Mouse (Mus musculus) brain, embryonic 14.5 days (tissue): ENCODE results near the gene Abca8a. TPM values are rescaled to one million over a fixed set of nuclear protein-coding genes. Genes with fewer than 3 reads are reported as not detected.

Experiments
- DNase-seq: peaks from one replicate; pipeline ENCODE4 v3.0.0-alpha.2; 2011; ENCODE audit warnings: low read depth
- CTCF ChIP-seq: fragments of 200-500 bp; IDR thresholded peaks from 2 replicates; pipeline ENCODE4 v1.5.1; 2012; ENCODE audit warnings: inconsistent platforms, mild to moderate bottlenecking, moderate library complexity, borderline replicate concordance; ENCODE audit not compliant: insufficient read depth, insufficient read length; ENCODE audit errors: extremely low read depth
- POLR2A ChIP-seq: fragments of 200-500 bp; IDR thresholded peaks from 2 replicates; pipeline ENCODE4 v1.6.1; 2012; ENCODE audit warnings: mild to moderate bottlenecking, inconsistent platforms, borderline replicate concordance; ENCODE audit not compliant: poor library complexity, insufficient read depth, insufficient read length, severe bottlenecking; ENCODE audit errors: extremely low read depth
- polyA plus RNA-seq: library from polyadenylated mRNA; depleted of rRNA; stranded (reverse); fragments of >200 nt; gene quantifications from 2 replicates; pipeline ENCODE4 v1.2.3, GENCODE M21; 2012; rRNA removed

The Abca8a gene
- polyA plus RNA-seq, 1 experiment: 1.8 TPM

DNA sequence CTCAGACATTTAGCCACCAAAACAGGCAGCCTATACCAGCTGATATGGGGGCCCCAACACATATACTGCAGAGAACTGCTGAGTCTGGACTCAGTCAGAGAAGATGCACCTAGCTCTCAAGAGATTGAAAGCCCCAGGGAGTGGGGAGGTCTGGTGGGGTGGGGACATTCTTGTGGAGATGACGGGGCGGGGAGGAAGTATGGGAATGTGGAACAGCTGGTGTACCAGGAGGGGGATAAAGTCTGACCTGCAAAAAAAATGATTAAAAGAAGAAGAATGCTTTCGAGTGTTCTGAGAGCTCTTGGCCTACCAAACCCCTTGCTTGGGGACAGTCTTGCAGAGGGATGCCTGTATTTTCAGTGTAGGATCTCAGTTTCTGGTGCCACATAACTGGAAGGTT lies 42.1 kb downstream of the Abca8a start:
- DNase-seq: no peak

DNA sequence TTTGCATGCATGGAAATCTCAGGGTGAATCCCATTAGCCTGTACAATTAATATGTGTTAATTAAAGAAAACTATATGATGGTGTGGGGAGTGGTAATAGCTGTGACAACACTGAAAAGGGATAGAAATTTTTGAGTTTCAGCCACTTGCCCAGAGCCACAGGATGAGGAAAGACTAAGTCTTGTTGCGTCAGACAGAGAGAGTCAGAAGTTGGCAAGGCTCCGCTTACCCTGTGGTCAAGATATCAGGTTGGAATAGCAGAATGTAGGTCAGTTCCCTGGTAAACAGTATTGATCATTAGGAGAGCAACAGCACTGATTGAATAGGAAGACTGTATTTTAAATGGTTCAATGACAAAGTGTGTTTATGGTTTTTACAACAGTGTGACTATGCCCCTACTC lies 58.0 kb downstream of the Abca8a start:
- no peak for DNase-seq
- TF ChIP-seq POLR2A (no peak), CTCF (no peak)

More for the DNA sequence above, 42.1 kb downstream of the Abca8a start:
- TF ChIP-seq CTCF (no peak), POLR2A (no peak)

DNA sequence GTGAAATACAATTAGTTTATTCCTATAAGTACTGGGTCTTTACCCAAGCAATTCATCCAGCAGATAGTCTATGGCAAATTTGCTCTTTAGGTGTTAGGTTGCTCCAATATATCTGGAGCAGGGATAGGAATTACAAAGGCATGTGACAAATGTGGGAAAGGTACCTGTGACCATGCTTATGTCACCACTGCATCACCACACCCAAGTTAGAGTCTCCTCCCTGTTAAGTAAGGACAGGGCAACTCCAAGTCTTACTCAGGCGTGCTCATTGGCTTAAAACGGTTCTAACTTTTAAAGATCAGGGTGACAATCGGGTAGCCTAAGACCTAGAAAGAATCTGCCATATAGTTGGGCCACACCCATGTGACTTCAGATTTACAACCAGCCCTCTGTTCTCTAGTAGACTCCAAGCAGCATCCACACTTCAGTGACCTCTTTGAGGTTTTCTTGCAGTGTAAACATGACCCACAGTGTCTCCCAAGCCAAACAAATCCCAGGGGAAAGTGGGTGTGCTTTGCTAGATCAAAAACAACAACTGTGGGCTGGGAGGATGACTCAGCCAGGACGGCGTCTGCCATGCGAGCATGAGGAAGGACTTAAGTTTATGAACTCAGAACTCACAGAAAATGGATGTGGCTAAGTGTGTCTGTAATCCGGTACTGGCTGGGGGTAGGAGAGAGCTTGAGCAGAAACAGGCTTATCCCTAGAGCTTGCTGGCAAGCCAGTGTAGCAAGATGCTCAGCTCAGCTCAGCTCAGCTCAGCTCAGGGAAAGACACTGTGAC lies 66.7 kb downstream of the Abca8a start:
- TF ChIP-seq CTCF (no peak), POLR2A (no peak)
- peak; percentile 0 for DNase-seq

DNA sequence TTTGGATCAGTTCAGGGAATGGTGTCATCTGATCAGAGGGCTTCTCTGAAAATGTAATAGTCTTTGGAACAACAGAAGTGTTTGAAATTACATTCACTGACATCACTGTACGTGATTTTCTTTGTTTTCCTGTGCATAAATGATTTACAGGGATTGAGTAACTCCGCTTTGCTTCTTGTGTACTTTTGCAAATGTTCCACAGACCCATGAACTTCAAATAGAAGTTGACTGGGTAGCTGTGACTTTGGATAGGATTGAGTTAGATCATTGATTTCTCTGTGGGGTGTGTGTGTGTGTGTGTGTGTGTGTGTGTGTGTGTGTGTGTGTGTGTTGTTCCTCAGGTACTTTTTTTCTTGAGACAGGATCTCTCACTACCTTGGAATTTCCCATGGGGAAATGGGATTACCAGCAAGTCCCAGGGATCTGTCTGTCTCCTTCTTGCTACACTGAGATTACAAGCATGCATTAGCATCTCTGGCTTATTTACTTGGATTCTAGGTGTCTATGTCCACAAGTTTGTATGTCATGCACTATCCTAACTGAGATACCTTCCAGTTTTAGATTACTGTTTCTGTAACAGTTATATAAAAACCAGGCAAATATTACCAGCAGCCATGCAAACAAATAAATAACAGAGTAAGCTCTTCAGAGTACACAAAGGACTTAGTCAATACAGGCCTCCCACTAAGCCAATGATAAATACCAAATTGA lies 84.8 kb downstream of the Abca8a start:
- TF ChIP-seq POLR2A (no peak), CTCF (no peak)
- DNase-seq: no peak

DNA sequence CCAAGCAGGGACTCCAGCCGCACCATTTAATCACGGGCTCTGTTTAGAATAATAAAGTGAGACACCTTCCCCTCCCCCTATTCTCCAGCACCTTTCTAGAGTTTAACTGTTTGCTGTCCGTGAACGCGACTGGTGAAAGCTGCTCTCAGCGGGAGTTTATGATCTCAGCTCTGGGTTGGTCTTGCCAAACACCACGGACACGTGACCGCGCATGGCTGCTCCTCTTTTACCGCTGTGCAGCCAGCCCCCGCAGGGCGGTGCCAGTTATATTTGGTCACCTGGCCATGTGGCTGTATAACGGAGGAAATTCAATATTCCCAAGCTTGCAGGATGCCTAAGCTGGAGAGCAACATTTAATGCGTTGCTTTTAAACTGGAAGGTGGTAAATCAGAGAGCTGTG lies 100.2 kb downstream of the Abca8a start, which contains the start of gene Abca8b:
Gene Abca8b (minus strand): TSS at position 222 of the 400 bp plus-strand sequence.
- DNase-seq: peak; percentile 94
- TF ChIP-seq POLR2A (no peak), CTCF (no peak)

DNA sequence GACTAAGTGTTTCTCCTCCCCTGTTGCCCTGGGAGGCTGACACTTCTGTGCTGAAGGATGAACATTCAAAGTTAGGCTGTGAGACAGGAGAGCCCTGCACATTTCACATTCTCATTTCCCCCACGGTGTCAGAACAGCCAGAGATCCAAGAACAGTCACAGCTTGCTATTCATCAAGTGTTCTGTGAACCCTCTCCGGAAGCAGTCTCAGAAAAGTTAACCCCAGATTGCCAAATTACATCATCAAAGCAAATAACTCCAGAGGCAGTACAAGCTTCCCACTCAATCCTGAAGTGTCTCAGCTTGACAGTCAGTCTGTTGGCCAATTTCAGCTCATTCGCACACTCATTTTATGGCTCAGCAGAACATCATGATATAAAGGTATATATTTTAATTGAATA lies 100.8 kb downstream of the Abca8a start:
- TF ChIP-seq POLR2A (no peak), CTCF (no peak)
- peak; percentile 75 for DNase-seq

DNA sequence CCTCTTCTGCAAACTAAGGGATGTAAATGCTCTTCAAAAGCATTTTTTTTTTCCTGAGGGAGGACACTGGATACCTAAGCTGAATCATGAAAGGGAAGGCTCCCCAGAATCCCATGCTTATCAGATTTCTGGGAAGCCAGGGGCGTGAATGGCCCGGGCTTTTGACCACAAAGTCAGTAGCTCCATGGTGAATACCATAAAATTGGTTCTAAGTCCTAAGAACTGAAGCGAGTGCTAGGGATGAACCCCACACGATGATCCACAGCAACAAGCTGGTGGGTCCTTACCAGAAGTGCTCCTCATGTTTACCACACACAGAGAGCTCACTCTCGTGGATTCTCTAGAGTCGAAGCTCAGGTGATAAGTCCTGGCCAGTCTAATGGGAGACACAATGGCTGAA lies 101.8 kb downstream of the Abca8a start:
- no peak for DNase-seq
- no peak for TF ChIP-seq CTCF
- TF ChIP-seq POLR2A: no peak

DNA sequence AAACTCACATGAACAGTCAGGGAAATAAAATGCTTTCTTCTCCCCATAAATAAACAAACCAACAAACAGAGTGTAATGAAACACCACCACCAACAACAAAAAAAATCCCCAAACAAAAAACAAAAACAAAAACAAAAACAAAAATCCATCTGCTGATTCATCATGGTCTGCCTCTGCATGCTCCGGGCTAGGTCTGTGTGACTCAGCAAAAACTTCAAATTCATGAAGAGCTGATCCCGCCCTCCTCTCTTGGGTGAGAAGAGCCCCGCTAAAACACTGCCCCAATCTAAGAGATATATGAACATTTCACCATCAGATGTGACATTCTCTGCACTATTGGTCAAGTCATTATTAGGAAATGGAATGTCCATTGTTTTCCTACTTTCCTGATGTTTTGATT lies 104.5 kb downstream of the Abca8a start:
- DNase-seq: no peak
- TF ChIP-seq CTCF (no peak), POLR2A (no peak)

DNA sequence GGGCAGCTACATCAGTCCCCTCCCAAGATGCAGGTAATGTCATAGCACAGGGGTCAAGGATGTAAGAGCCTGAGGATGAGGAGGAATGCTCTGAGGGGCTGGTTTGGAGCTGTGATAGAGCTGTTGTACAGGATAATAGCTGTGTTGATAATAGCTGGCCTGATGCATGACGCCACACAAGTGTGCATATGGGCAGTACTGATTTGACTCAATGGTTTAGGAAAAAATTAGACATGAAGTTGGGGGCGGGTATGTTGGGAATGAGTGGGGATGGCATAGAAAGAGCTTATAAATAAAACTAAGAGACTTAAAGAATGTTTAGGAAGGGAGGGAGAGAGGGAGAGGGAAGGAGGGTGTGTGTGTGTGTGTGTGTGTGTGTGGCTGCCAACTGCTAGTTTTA lies 105.5 kb downstream of the Abca8a start:
- TF ChIP-seq POLR2A (no peak), CTCF (no peak)
- no peak for DNase-seq

DNA sequence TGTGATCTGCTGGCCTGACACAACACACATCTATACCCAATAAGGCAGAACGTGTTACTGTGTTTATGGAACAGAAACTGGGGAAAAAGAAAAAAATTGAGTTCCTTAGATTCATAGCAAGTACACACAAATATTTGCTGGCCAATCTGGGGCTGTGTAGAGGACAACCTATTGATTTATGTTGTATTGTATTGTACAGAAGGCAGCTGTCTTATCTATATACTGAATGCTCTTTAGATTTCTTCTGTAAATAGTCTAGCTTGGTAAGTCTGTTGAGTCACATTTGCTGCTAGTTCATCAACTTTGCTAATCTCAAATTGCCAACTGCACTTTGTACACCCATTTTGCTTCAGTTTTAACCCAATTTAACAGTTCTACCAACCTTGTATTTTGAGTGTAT lies 107.6 kb downstream of the Abca8a start:
- TF ChIP-seq POLR2A (no peak), CTCF (no peak)

DNA sequence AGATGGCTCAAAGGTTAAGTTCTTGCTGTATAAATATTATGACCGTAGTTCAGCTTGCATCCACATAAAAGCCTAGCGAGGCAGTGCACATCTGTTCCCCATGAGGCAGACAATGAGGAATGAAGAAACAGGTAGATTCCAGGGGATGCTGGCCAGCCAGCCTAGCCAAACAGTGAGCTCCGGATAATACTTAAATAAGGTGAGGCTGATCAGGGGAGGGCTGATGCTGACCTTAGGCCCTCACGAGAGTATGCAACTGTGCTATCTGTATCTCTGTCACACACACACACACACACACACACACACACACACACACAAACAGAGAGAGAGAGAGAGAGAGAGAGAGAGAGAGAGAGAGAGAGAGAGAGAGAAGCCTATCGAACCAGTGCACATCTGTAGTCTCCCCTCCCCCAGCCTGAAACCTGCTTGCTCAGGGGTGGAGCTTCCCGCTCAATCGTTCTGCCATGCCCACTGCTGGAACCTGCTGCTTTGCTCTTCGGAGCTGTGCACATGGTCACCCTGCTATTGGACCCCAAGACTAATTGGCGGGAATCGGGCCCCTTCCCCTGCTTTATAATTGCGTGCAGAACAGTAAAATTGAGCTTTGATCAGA lies 108.2 kb downstream of the Abca8a start:
- DNase-seq: peak; percentile 2

More for the DNA sequence above, 107.6 kb downstream of the Abca8a start:
- DNase-seq: no peak

DNA sequence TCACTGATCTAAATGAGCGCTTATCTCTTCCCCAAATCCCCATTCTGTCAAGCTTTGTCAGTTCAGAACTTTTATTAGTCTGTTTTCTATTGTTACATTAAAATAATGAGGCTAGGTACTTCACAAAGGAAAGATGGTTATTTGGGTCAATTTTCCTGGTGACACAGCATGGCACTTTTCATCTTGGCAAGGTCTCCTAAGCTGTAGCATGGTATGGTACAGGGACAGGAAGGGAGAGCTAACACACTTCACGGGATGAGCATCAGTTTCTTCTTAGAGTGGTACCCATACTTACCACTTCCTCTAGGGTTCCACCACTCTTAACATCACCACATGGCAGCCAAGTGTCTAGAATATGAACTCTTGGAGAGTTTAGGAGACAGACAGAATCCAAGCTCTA lies 113.9 kb downstream of the Abca8a start:
- TF ChIP-seq POLR2A (no peak), CTCF (no peak)
- no peak for DNase-seq

Other genes starting within 250 kb of the Abca8a start
- 1.9 and 2.6 TPM in 2 replicates for gene Abca8b, start 100.1 kb downstream of the Abca8a start, polyA plus RNA-seq
- 2.5 and 4.2 TPM in 2 replicates for gene Abca9, start 72.2 kb upstream of the Abca8a start, polyA plus RNA-seq
- gene Abca6, start 155.8 kb upstream of the Abca8a start, polyA plus RNA-seq: 0.14 and 0.33 TPM in 2 replicates
- gene Abca5, start 241.7 kb upstream of the Abca8a start, polyA plus RNA-seq: 4.6 and 6.5 TPM in 2 replicates